Mouse (Mus musculus): ENCODE data around the gene Gm11758. TPM values are rescaled to one million over a fixed set of nuclear protein-coding genes. Genes with fewer than 3 reads are reported as not detected.

Gm11758 gene
- polyA plus RNA-seq (2015; fragmentation: Illumina TruSeq; extraction: RNeasy Lipid Tissue Mini Kit (QIAGEN cat#74804); ENCODE audit: insufficient read depth, low read depth, low replicate concordance) = not detected

DNA sequence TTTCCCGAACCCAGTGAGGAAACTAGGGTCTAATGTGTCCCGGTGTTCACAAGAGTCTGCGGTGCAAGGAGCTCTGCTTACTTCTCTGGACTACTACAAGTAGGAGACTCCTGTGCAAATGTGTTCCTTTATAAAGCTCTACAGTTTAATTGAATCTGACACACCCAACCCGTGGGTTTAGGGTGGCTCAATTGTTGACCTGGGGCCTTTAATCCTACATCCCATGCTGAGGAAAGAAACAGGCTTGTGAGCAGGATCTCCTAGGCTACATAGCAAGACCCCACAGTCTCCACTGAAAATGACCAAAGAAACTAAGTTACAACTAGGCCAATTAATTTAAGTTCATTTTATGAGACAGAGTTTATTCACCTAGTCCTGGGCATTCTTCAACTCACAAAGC lies at the start of gene Gm11758:
Gm11758 (minus strand) TSS at position 101 of the 400 bp plus-strand sequence.

DNA sequence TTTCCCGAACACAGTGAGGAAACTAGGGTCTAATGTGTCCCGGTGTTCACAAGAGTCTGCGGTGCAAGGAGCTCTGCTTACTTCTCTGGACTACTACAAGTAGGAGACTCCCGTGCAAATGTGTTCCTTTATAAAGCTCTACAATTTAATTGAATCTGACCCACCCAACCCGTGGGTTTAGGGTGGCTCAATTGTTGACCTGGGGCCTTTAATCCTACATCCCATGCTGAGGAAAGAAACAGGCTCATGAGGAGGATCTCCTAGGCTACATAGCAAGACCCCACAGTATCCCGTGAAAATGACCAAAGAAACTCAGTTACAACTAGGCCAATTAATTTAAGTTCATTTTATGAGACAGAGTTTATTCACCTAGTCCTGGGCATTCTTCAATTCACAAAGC lies 44.6 kb upstream of the Gm11758 start, which contains the start of gene Gm11756:
Gm11756 (minus strand) TSS at position 101 of the 400 bp plus-strand sequence.

DNA sequence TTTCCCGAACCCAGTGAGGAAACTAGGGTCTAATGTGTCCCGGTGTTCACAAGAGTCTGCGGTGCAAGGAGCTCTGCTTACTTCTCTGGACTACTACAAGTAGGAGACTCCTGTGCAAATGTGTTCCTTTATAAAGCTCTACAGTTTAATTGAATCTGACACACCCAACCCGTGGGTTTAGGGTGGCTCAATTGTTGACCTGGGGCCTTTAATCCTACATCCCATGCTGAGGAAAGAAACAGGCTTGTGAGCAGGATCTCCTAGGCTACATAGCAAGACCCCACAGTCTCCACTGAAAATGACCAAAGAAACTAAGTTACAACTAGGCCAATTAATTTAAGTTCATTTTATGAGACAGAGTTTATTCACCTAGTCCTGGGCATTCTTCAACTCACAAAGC lies 29.8 kb upstream of the Gm11758 start, which contains the start of gene Gm13871:
Gm13871 (minus strand) TSS at position 101 of the 400 bp plus-strand sequence.

DNA sequence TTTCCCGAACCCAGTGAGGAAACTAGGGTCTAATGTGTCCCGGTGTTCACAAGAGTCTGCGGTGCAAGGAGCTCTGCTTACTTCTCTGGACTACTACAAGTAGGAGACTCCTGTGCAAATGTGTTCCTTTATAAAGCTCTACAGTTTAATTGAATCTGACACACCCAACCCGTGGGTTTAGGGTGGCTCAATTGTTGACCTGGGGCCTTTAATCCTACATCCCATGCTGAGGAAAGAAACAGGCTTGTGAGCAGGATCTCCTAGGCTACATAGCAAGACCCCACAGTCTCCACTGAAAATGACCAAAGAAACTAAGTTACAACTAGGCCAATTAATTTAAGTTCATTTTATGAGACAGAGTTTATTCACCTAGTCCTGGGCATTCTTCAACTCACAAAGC lies 14.9 kb upstream of the Gm11758 start, which contains the start of gene Gm11757:
Gm11757 (minus strand) TSS at position 101 of the 400 bp plus-strand sequence.

Other genes with a start within 250 kb of the Gm11758 start
- gene Gm11236, start 238.1 kb downstream of the Gm11758 start, polyA plus RNA-seq (2015; fragmentation: Illumina TruSeq; extraction: RNeasy Lipid Tissue Mini Kit (QIAGEN cat#74804); ENCODE audit: insufficient read depth, low read depth, low replicate concordance) = not detected
- gene Gm11239, start 207.9 kb downstream of the Gm11758 start, polyA plus RNA-seq (2015; fragmentation: Illumina TruSeq; extraction: RNeasy Lipid Tissue Mini Kit (QIAGEN cat#74804); ENCODE audit: insufficient read depth, low read depth, low replicate concordance) = not detected
- not detected for gene Gm428, start 192.8 kb downstream of the Gm11758 start, polyA plus RNA-seq (2015; fragmentation: Illumina TruSeq; extraction: RNeasy Lipid Tissue Mini Kit (QIAGEN cat#74804); ENCODE audit: insufficient read depth, low read depth, low replicate concordance)
- gene Rasef, start 85.3 kb downstream of the Gm11758 start, polyA plus RNA-seq (2015; fragmentation: Illumina TruSeq; extraction: RNeasy Lipid Tissue Mini Kit (QIAGEN cat#74804); ENCODE audit: insufficient read depth, low read depth, low replicate concordance) = 0.70 TPM
- gene Gm11757, start 14.8 kb upstream of the Gm11758 start, polyA plus RNA-seq (2015; fragmentation: Illumina TruSeq; extraction: RNeasy Lipid Tissue Mini Kit (QIAGEN cat#74804); ENCODE audit: insufficient read depth, low read depth, low replicate concordance) = not detected
- gene Gm13871, start 29.7 kb upstream of the Gm11758 start, polyA plus RNA-seq (2015; fragmentation: Illumina TruSeq; extraction: RNeasy Lipid Tissue Mini Kit (QIAGEN cat#74804); ENCODE audit: insufficient read depth, low read depth, low replicate concordance) = not detected
- not detected for gene Gm11756, start 44.5 kb upstream of the Gm11758 start, polyA plus RNA-seq (2015; fragmentation: Illumina TruSeq; extraction: RNeasy Lipid Tissue Mini Kit (QIAGEN cat#74804); ENCODE audit: insufficient read depth, low read depth, low replicate concordance)
- gene 2310002L09Rik, start 74.6 kb upstream of the Gm11758 start, polyA plus RNA-seq (2015; fragmentation: Illumina TruSeq; extraction: RNeasy Lipid Tissue Mini Kit (QIAGEN cat#74804); ENCODE audit: insufficient read depth, low read depth, low replicate concordance) = not detected
- not detected for gene Frmd3, start 137.2 kb upstream of the Gm11758 start, polyA plus RNA-seq (2015; fragmentation: Illumina TruSeq; extraction: RNeasy Lipid Tissue Mini Kit (QIAGEN cat#74804); ENCODE audit: insufficient read depth, low read depth, low replicate concordance)

Data from pancreas, adult 10 weeks (tissue).